Mouse (Mus musculus) embryonic facial prominence, embryonic 13.5 days (tissue): ENCODE data around the gene Agap3. TPM values are rescaled to one million over a fixed set of nuclear protein-coding genes. Genes with fewer than 3 reads are reported as not detected.
A peak's percentile ranks its signal among the peaks of the same experiment; 100 is the strongest.

ENCODE experiments used
- ATAC-seq: fragments of 200-750 bp; cut with Nextera tagmentation; 2 replicates; pipeline ENCODE4 v1.8.0; 2017; ENCODE audit warnings: low read depth; ENCODE audit not compliant: insufficient number of reproducible peaks, insufficient read depth, low FRiP score, low TSS enrichment
- H3K27ac ChIP-seq: fragments of 300-500 bp; sonication (generic); 2 replicates; pipeline ENCODE4 v1.5.1; 2015; ENCODE audit warnings: moderate library complexity, mild to moderate bottlenecking, inconsistent platforms
- H3K27me3 ChIP-seq: fragments of 300-500 bp; sonication (generic); 2 replicates; pipeline ENCODE4 v1.6.1; 2015; ENCODE audit warnings: mild to moderate bottlenecking, inconsistent platforms
- H3K36me3 ChIP-seq: fragments of 300-500 bp; sonication (generic); 2 replicates; pipeline ENCODE4 v1.6.1; 2015; ENCODE audit warnings: mild to moderate bottlenecking, inconsistent platforms
- H3K4me1 ChIP-seq: fragments of 300-500 bp; sonication (generic); 2 replicates; pipeline ENCODE4 v1.6.1; 2015; ENCODE audit warnings: inconsistent platforms
- H3K4me2 ChIP-seq: fragments of 300-500 bp; sonication (generic); 2 replicates; pipeline ENCODE4 v1.6.1; 2015; ENCODE audit warnings: moderate library complexity, mild to moderate bottlenecking, inconsistent platforms
- H3K4me3 ChIP-seq: fragments of 300-500 bp; sonication (generic); 2 replicates; pipeline ENCODE4 v1.5.1; 2015; ENCODE audit warnings: mild to moderate bottlenecking, inconsistent platforms
- H3K9ac ChIP-seq: fragments of 300-500 bp; sonication (generic); 2 replicates; pipeline ENCODE4 v1.6.1; 2015; ENCODE audit warnings: mild to moderate bottlenecking, inconsistent platforms
- H3K9me3 ChIP-seq: fragments of 300-500 bp; sonication (generic); 2 replicates; pipeline ENCODE4 v1.6.1; 2016; ENCODE audit warnings: inconsistent platforms
- WGBS: fragments of 180-500 bp; shearing (Covaris S2); methylation state at CpG from one replicate; pipeline ENCODE4 v1.1.7; 2015; ENCODE audit warnings: mixed read lengths; 5-methylcytosine and 5-hydroxymethylcytosine counted together
- polyA plus RNA-seq: library from polyadenylated mRNA; unstranded; fragments of >200 nt; fragmentation: Nextera tagmentation; extraction: Ambion mirVana; gene quantifications from 2 replicates; pipeline ENCODE4 v1.2.1, GENCODE M21; 2015

Gene Agap3
- polyA plus RNA-seq, 1 experiment from 2014 or later, result 31.5 TPM

GRCm38 (mm10) chr5:24541144-24541569, 89.2 kb downstream of the Agap3 start:
- Histone ChIP-seq H3K9ac (no peak overlapping the region; the same call in 1 of the 2 replicates), H3K4me1 (peaks cover 16% of the 10 kb centered on the region), H3K4me2 (peak overlapping the region; percentile 49), H3K36me3 (no peaks in the 10 kb centered on the region), H3K27ac (no peak overlapping the region), H3K9me3 (no peaks in the 10 kb centered on the region), H3K27me3 (no peaks in the 10 kb centered on the region), H3K4me3 (no peak overlapping the region)
- 13% methylated on average over 6 of the region's 6 CpGs for WGBS
- ATAC-seq, result no peak

- 78% methylated on average over 7 of the region's 7 CpGs for WGBS
- Histone ChIP-seq H3K9me3 (no peaks in the 10 kb centered on the region), H3K27ac (no peak overlapping the region), H3K4me3 (no peak overlapping the region), H3K36me3 (no peaks in the 10 kb centered on the region), H3K4me1 (peaks cover 16% of the 10 kb centered on the region), H3K9ac (no peak overlapping the region), H3K4me2 (no peak overlapping the region), H3K27me3 (no peaks in the 10 kb centered on the region)
- ATAC-seq, result no peak
Observed at GRCm38 (mm10) chr5:24542643-24543042, 90.7 kb downstream of the Agap3 start.

GRCm38 (mm10) chr5:24550598-24551316, 98.8 kb downstream of the Agap3 start:
- Histone ChIP-seq H3K4me1 (peaks cover 29% of the 10 kb centered on the region), H3K9ac (peak overlapping the region; percentile 27; the same call in 1 of the 2 replicates), H3K36me3 (no peaks in the 10 kb centered on the region), H3K4me2 (peak overlapping the region; percentile 53), H3K27me3 (peaks cover 33% of the 10 kb centered on the region), H3K9me3 (no peaks in the 10 kb centered on the region), H3K27ac (no peak overlapping the region), H3K4me3 (no peak overlapping the region)
- ATAC-seq, result peak; percentile 28; the same call in 1 of the 2 replicates
- 24% methylated on average over 26 of the region's 26 CpGs for WGBS

- Histone ChIP-seq H3K4me3 (no peak overlapping the region), H3K36me3 (no peaks in the 10 kb centered on the region), H3K27ac (no peak overlapping the region), H3K4me2 (peak overlapping the region; percentile 53), H3K9me3 (no peaks in the 10 kb centered on the region), H3K27me3 (peaks cover 33% of the 10 kb centered on the region), H3K9ac (peak overlapping the region; percentile 27; the same call in 1 of the 2 replicates), H3K4me1 (peaks cover 29% of the 10 kb centered on the region)
- 54% methylated on average over 2 of the region's 2 CpGs for WGBS
- no peak for ATAC-seq
Observed at GRCm38 (mm10) chr5:24551317-24551688, 99.3 kb downstream of the Agap3 start.

Other genes with a start within 250 kb of the Agap3 start
- gene Kcnh2, start 100.6 kb upstream of the Agap3 start, polyA plus RNA-seq, result 1.3 and 1.4 TPM in 2 replicates
- 5.4 and 5.9 TPM in 2 replicates for gene Nos3, start 87.4 kb upstream of the Agap3 start, polyA plus RNA-seq
- gene Atg9b, start 60.0 kb upstream of the Agap3 start, polyA plus RNA-seq, result 0.25 and 0.50 TPM in 2 replicates
- 39.9 and 44.9 TPM in 2 replicates for gene Abcb8, start 58.5 kb upstream of the Agap3 start, polyA plus RNA-seq
- 3.3 and 3.5 TPM in 2 replicates for gene Asic3, start 38.8 kb upstream of the Agap3 start, polyA plus RNA-seq
- gene Cdk5, start 28.6 kb upstream of the Agap3 start, polyA plus RNA-seq, result 55.7 and 62.1 TPM in 2 replicates
- gene Slc4a2, start 28.3 kb upstream of the Agap3 start, polyA plus RNA-seq, result 41.0 and 41.2 TPM in 2 replicates
- 106 and 109 TPM in 2 replicates for gene Fastk, start 6.9 kb upstream of the Agap3 start, polyA plus RNA-seq
- gene Tmub1, start 4.3 kb upstream of the Agap3 start, polyA plus RNA-seq, result 20.2 and 22.8 TPM in 2 replicates
- 0.11 TPM in 1 of 2 replicates, not detected in the other for gene Gbx1, start 75.0 kb downstream of the Agap3 start, polyA plus RNA-seq
- gene Asb10, start 88.8 kb downstream of the Agap3 start, polyA plus RNA-seq, result 0.56 and 0.63 TPM in 2 replicates
- gene 4931409K22Rik, start 104.6 kb downstream of the Agap3 start, polyA plus RNA-seq, result 0.11 TPM in 1 of 2 replicates, not detected in the other
- gene Abcf2, start 125.3 kb downstream of the Agap3 start, polyA plus RNA-seq, result 112 and 115 TPM in 2 replicates
- 24.2 and 26.4 TPM in 2 replicates for gene Chpf2, start 134.6 kb downstream of the Agap3 start, polyA plus RNA-seq
- gene Smarcd3, start 172.2 kb downstream of the Agap3 start, polyA plus RNA-seq, result 37.4 and 43.5 TPM in 2 replicates
- gene Nub1, start 233.4 kb downstream of the Agap3 start, polyA plus RNA-seq, result 30.8 and 33.6 TPM in 2 replicates